ENCODE assay signal across 26 mouse cellular contexts in the genomic region with DNA sequence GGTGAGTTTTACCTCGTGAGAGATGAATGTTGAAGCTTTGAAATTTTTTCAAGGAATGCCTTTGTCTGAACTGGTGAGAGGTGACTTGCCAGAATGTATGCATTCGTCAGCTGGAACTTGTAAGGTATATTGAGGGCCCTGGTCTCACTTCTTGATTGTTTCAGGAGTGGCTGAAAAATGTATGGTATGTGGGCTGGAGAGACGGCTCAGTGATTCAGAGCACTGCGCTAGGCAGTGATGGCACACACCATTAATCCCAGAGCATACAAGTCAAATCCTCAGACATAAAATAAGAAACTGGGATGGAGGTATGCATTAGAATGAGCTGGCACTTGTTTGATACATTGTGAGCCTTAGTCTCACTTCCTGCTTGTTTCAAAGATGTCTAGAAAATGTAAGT. TPM values are rescaled to one million over a fixed set of nuclear protein-coding genes. Genes with fewer than 3 reads are reported as not detected.
"Had no signal": no experiment of that assay in that cellular context is flagged by ENCODE, and none has a peak within 500 bp of the region (broad histone marks: within the 10 kb centered on the region; RNA-seq: fewer than 3 reads in every experiment).

No protein-coding gene starts in this region.

- H3K27ac ChIP-seq: intestine, embryonic 15.5 days; layer of hippocampus, adult 2 months; limb, embryonic 10.5 days; limb, embryonic 13.5 days; liver, embryonic 12.5 days; liver, embryonic 15.5 days; midbrain, embryonic 10.5 days; midbrain, embryonic 15.5 days; neural tube, embryonic 12.5 days; neural tube, embryonic 15.5 days; stomach, postnatal 0 days had no signal

- DNase-seq: kidney, adult 11 months; kidney, postnatal 10 days; layer of hippocampus, adult 9-11 months; liver; lung, adult 18-20 months; lung, postnatal 10 days; right cerebral cortex, adult 18-20 months; right cerebral cortex, postnatal 14 days; right cerebral cortex, postnatal 4 days; thymus, adult 2 months; thymus, postnatal 14 days; thymus, postnatal 4 days had no signal

- H3K4me1 ChIP-seq: intestine, embryonic 15.5 days; limb, embryonic 10.5 days; limb, embryonic 13.5 days; liver, embryonic 12.5 days; liver, embryonic 15.5 days; megakaryocyte, embryonic 14.5 days; midbrain, embryonic 10.5 days; midbrain, embryonic 15.5 days; neural tube, embryonic 12.5 days; neural tube, embryonic 15.5 days had no signal

- H3K27me3 ChIP-seq: intestine, embryonic 15.5 days; limb, embryonic 13.5 days; liver, embryonic 12.5 days; liver, embryonic 15.5 days; megakaryocyte, embryonic 14.5 days; midbrain, embryonic 15.5 days; neural tube, embryonic 12.5 days; neural tube, embryonic 15.5 days had no signal

- H3K9me3 ChIP-seq: intestine, embryonic 15.5 days; limb, embryonic 10.5 days; limb, embryonic 13.5 days; liver, embryonic 12.5 days; liver, embryonic 15.5 days; megakaryocyte, embryonic 14.5 days; midbrain, embryonic 10.5 days; midbrain, embryonic 15.5 days; neural tube, embryonic 12.5 days; neural tube, embryonic 15.5 days had no signal

- H3K4me3 ChIP-seq: intestine, embryonic 15.5 days; layer of hippocampus, adult 2 months; limb, embryonic 10.5 days; limb, embryonic 13.5 days; liver, embryonic 12.5 days; liver, embryonic 15.5 days; megakaryocyte, embryonic 14.5 days; midbrain, embryonic 10.5 days; midbrain, embryonic 15.5 days; neural tube, embryonic 12.5 days; neural tube, embryonic 15.5 days had no signal

- H3K4me2 ChIP-seq: intestine, embryonic 15.5 days; limb, embryonic 13.5 days; liver, embryonic 12.5 days; liver, embryonic 15.5 days; midbrain, embryonic 15.5 days; neural tube, embryonic 12.5 days; neural tube, embryonic 15.5 days had no signal

- ATAC-seq: intestine, embryonic 15.5 days; liver, embryonic 12.5 days; midbrain, embryonic 15.5 days had no signal

- H3K9ac ChIP-seq: intestine, embryonic 15.5 days; limb, embryonic 13.5 days; liver, embryonic 12.5 days; liver, embryonic 15.5 days; midbrain, embryonic 15.5 days; neural tube, embryonic 12.5 days; neural tube, embryonic 15.5 days had no signal

RNA-seq across cellular contexts. Expression of gene Astl, which starts 46.2 kb away (rescaled TPM):
- polyA plus RNA-seq: intestine, embryonic 15.5 days; large intestine, adult 2 months; liver, embryonic 12.5 days; midbrain, embryonic 10.5 days; midbrain, embryonic 15.5 days; neural tube, embryonic 12.5 days; neural tube, embryonic 15.5 days; stomach, embryonic 14.5 days; stomach, postnatal 0 days had no signal
